Mouse (Mus musculus): ENCODE data around the gene Tmem29. TPM values are rescaled to one million over a fixed set of nuclear protein-coding genes. Genes with fewer than 3 reads are reported as not detected.
"Not testable (repeated sequence)": the region's sequence is repeated elsewhere in the genome, so short reads cannot be mapped to it uniquely, and the experiment has no call there.

Tmem29 gene
- polyA plus RNA-seq (2015; fragmentation: Nextera tagmentation; extraction: Ambion mirVana) = 34.5 and 35.3 TPM in 2 replicates

DNA sequence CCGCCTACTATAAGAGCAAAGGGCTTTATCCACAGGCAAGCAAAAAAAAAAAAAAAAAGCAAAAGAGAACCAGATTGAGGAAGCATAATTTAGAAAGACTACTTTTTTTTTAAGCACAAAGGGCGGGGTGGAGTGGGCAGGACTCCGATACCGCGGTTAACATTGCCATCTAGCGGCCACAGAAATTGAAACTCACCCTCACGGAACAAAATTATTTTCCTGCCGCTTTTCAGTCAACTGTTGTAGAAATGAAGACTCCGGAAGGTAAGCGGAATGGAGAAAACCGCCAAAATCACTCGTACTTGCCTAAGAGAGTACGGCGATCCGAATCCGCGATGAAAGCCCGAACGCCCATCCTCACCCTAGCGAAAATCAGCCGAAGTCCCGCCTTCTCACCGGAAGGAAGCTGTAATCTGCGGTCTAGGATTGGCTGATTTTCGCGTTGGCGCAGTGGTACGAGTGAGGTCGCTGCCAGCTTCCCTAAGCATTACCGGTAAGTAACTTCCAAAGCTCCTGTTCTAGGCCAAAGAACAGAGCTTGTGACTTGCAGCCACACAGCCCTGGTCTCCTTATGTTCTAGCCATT, at the start of gene Tmem29:
Gene Tmem29, minus strand, starts transcription at position 389 of the 585 bp plus-strand sequence.
- Histone ChIP-seq H3K27me3 (ENCODE audit: insufficient read depth, low read length) (no peaks in the 10 kb centered on the region), H3K4me2 (replicated peaks; ENCODE audit: low read depth, low read length) (peak within 1 kb of the TSS; percentile 52), H3K9me3 (ENCODE audit: low read length) (no peaks in the 10 kb centered on the region), H3K36me3 (ENCODE audit: insufficient read depth, low read length) (no peaks in the 10 kb centered on the region), H3K27ac (ENCODE audit: low read length) (peak within 1 kb of the TSS; percentile 34), H3K4me1 (ENCODE audit: insufficient read depth, low read length) (peaks cover 6% of the 10 kb centered on the region; the same call in 1 of the 2 replicates), H3K9ac (replicated peaks; ENCODE audit: low read length) (peak within 1 kb of the TSS; percentile 72), H3K4me3 (ENCODE audit: low read length) (peak within 1 kb of the TSS; percentile 45)
- ATAC-seq (ENCODE audit: low FRiP score, low TSS enrichment) = peak; percentile 98
- WGBS = 2% methylated on average over 30 of the region's 30 CpGs

- Histone ChIP-seq H3K9me3 (ENCODE audit: low read length) (no peaks in the 10 kb centered on the region), H3K9ac (replicated peaks; ENCODE audit: low read length) (no peak overlapping the region), H3K27me3 (ENCODE audit: insufficient read depth, low read length) (no peaks in the 10 kb centered on the region), H3K4me3 (ENCODE audit: low read length) (no peak overlapping the region), H3K4me2 (replicated peaks; ENCODE audit: low read depth, low read length) (no peak overlapping the region), H3K27ac (ENCODE audit: low read length) (no peak overlapping the region), H3K36me3 (ENCODE audit: insufficient read depth, low read length) (no peaks in the 10 kb centered on the region), H3K4me1 (ENCODE audit: insufficient read depth, low read length) (no peaks in the 10 kb centered on the region)
- 84% methylated on average over 6 of the region's 6 CpGs for WGBS
- ATAC-seq (ENCODE audit: low FRiP score, low TSS enrichment) = no peak
Measured at GRCm38 (mm10) chrX:150508696-150509095, 49.7 kb upstream of the Tmem29 start.

DNA sequence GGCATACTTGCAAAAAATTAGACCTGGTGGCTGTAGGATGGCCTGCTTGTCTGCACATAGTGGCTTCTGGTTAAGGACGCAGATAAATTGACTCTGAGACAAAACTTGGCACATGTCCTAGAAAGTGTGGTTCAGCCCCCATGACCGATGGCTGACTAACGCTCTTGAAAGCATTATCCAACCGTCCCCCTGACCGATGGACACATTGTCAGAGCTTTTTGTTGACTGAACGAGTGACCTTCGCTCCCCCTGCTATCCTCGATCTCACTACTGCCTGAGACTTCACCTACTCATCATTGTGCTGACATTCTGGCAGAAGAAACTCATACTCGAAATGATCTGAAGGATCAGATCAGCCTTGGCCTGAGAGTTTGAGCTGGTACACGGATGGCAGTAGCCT, 28.9 kb upstream of the Tmem29 start:
- H3K4me1 ChIP-seq (ENCODE audit: insufficient read depth, low read length); H3K4me3 ChIP-seq (ENCODE audit: low read length); ATAC-seq (ENCODE audit: low FRiP score, low TSS enrichment); H3K36me3 ChIP-seq (ENCODE audit: insufficient read depth, low read length); H3K4me2 ChIP-seq (replicated peaks; ENCODE audit: low read depth, low read length); H3K9ac ChIP-seq (replicated peaks; ENCODE audit: low read length); H3K27me3 ChIP-seq (ENCODE audit: insufficient read depth, low read length); H3K27ac ChIP-seq (ENCODE audit: low read length); H3K9me3 ChIP-seq (ENCODE audit: low read length): not testable (repeated sequence)
- WGBS = 79% methylated on average over 1 of the region's 10 CpGs

GRCm38 (mm10) chrX:150486314-150487030, 27.5 kb upstream of the Tmem29 start:
- not testable (repeated sequence) for H3K4me2 ChIP-seq (replicated peaks; ENCODE audit: low read depth, low read length); H3K9ac ChIP-seq (replicated peaks; ENCODE audit: low read length); ATAC-seq (ENCODE audit: low FRiP score, low TSS enrichment); H3K9me3 ChIP-seq (ENCODE audit: low read length); H3K4me1 ChIP-seq (ENCODE audit: insufficient read depth, low read length); H3K27me3 ChIP-seq (ENCODE audit: insufficient read depth, low read length); H3K4me3 ChIP-seq (ENCODE audit: low read length); H3K27ac ChIP-seq (ENCODE audit: low read length); H3K36me3 ChIP-seq (ENCODE audit: insufficient read depth, low read length)
- WGBS = 59% methylated on average over 9 of the region's 22 CpGs

DNA sequence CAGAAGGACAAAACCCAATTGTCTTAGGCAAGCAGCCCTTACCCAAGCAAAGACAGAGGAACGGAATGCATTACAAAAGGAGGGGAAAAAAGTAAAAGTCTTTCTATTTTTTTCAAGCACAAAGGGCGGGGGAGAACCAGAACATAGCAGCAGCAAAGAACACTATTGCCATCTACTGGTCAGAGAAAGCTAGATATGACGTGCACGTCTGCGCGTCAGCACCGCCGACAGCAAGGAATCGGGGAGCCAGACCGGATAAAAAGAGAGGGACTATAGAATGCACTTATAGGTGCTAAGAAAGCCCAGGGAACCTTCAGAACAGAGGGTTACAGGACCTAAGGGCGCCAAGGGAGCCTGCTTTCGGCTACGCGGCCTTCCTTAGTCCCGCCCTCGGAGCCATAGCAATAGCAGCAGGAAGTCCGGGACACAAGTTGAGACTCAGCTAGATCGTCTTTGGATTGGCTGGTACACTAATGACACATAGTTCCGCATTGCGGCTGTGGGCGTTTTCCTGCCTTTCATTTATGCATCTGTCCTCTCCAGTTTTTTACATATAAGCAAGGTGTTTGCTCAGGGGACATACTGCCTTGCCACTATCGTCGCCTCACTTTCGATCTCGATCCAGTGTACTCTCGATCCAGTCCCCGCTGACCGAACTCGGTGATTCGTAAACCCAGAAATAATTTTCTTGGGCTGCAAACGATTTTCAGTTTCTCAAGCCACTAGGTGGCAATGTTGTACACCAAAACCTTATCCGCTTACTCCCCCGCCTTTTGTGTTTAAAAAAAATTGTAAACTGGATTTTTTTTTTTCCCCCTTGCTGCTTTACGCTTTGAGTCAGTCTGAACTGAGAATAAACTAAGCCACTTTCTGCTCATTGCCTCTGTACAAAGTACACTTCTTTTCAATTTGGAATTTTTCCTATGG, 19.2 kb upstream of the Tmem29 start:
- Histone ChIP-seq H3K9ac (replicated peaks; ENCODE audit: low read length) (peak overlapping the region; percentile 72), H3K4me2 (replicated peaks; ENCODE audit: low read depth, low read length) (peak overlapping the region; percentile 44), H3K27me3 (ENCODE audit: insufficient read depth, low read length) (no peaks in the 10 kb centered on the region), H3K4me3 (ENCODE audit: low read length) (peak overlapping the region; percentile 60), H3K4me1 (ENCODE audit: insufficient read depth, low read length) (no peaks in the 10 kb centered on the region), H3K36me3 (ENCODE audit: insufficient read depth, low read length) (no peaks in the 10 kb centered on the region), H3K9me3 (ENCODE audit: low read length) (no peaks in the 10 kb centered on the region), H3K27ac (ENCODE audit: low read length) (peak overlapping the region; percentile 93)
- WGBS = 1% methylated on average over 34 of the region's 34 CpGs
- ATAC-seq (ENCODE audit: low FRiP score, low TSS enrichment) = peak; percentile 98

- Histone ChIP-seq H3K36me3 (ENCODE audit: insufficient read depth, low read length) (no peaks in the 10 kb centered on the region), H3K4me3 (ENCODE audit: low read length) (no peak overlapping the region), H3K27me3 (ENCODE audit: insufficient read depth, low read length) (no peaks in the 10 kb centered on the region), H3K4me1 (ENCODE audit: insufficient read depth, low read length) (no peaks in the 10 kb centered on the region), H3K9me3 (ENCODE audit: low read length) (no peaks in the 10 kb centered on the region), H3K9ac (replicated peaks; ENCODE audit: low read length) (no peak overlapping the region), H3K4me2 (replicated peaks; ENCODE audit: low read depth, low read length) (no peak overlapping the region), H3K27ac (ENCODE audit: low read length) (no peak overlapping the region)
- no peak for ATAC-seq (ENCODE audit: low FRiP score, low TSS enrichment)
- 91% methylated on average over 1 of the region's 1 CpGs for WGBS
Measured at GRCm38 (mm10) chrX:150471416-150471815, 12.5 kb upstream of the Tmem29 start.

DNA sequence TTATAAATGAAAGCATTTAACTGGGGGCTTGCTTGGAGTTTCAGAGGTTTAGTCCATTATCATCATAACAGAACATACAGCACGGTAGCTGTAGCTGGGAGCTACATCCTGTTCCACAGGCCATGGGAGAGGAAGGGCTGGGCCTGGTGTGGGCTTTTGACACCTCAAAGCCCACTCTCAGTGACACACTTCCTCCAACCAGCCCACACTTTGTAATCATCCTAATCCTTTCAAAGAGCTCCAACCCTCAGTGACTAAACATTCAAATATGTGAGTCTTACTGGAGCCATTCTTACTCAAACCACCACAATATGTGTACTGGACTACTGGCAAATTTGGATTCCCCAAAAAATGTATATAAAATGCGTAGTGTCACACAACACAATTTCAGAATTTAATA, 9.3 kb upstream of the Tmem29 start:
- no peak for ATAC-seq (ENCODE audit: low FRiP score, low TSS enrichment)
- WGBS = 77% methylated on average over 2 of the region's 2 CpGs

GRCm38 (mm10) chrX:150466817-150467216, 7.9 kb upstream of the Tmem29 start:
- 66% methylated on average over 8 of the region's 8 CpGs for WGBS
- H3K27me3 ChIP-seq (ENCODE audit: insufficient read depth, low read length); ATAC-seq (ENCODE audit: low FRiP score, low TSS enrichment); H3K4me2 ChIP-seq (replicated peaks; ENCODE audit: low read depth, low read length); H3K4me3 ChIP-seq (ENCODE audit: low read length); H3K27ac ChIP-seq (ENCODE audit: low read length); H3K9ac ChIP-seq (replicated peaks; ENCODE audit: low read length); H3K4me1 ChIP-seq (ENCODE audit: insufficient read depth, low read length); H3K36me3 ChIP-seq (ENCODE audit: insufficient read depth, low read length); H3K9me3 ChIP-seq (ENCODE audit: low read length): not testable (repeated sequence)

More for the DNA sequence above, 9.3 kb upstream of the Tmem29 start:
- no peaks in the 10 kb centered on the region for H3K9me3 ChIP-seq (ENCODE audit: low read length)
- H3K4me2 ChIP-seq (replicated peaks; ENCODE audit: low read depth, low read length) = no peak overlapping the region
- H3K9ac ChIP-seq (replicated peaks; ENCODE audit: low read length) = no peak overlapping the region
- no peaks in the 10 kb centered on the region for H3K36me3 ChIP-seq (ENCODE audit: insufficient read depth, low read length)
- no peak overlapping the region for H3K27ac ChIP-seq (ENCODE audit: low read length)
- H3K4me3 ChIP-seq (ENCODE audit: low read length) = no peak overlapping the region
- no peaks in the 10 kb centered on the region for H3K4me1 ChIP-seq (ENCODE audit: insufficient read depth, low read length)
- no peaks in the 10 kb centered on the region for H3K27me3 ChIP-seq (ENCODE audit: insufficient read depth, low read length)

- Histone ChIP-seq H3K4me1 (ENCODE audit: insufficient read depth, low read length) (peaks cover 6% of the 10 kb centered on the region; the same call in 1 of the 2 replicates), H3K9ac (replicated peaks; ENCODE audit: low read length) (no peak overlapping the region), H3K4me3 (ENCODE audit: low read length) (no peak overlapping the region), H3K4me2 (replicated peaks; ENCODE audit: low read depth, low read length) (no peak overlapping the region), H3K27me3 (ENCODE audit: insufficient read depth, low read length) (no peaks in the 10 kb centered on the region), H3K9me3 (ENCODE audit: low read length) (no peaks in the 10 kb centered on the region), H3K27ac (ENCODE audit: low read length) (no peak overlapping the region), H3K36me3 (ENCODE audit: insufficient read depth, low read length) (no peaks in the 10 kb centered on the region)
- ATAC-seq (ENCODE audit: low FRiP score, low TSS enrichment) = no peak
- 84% methylated on average over 2 of the region's 2 CpGs for WGBS
Measured at GRCm38 (mm10) chrX:150460143-150460542, 1.2 kb upstream of the Tmem29 start.
